Mouse (Mus musculus): ENCODE measurements around the gene Cdyl2. TPM values are rescaled to one million over a fixed set of nuclear protein-coding genes. Genes with fewer than 3 reads are reported as not detected.

Cdyl2 gene
- polyA plus RNA-seq, 1 experiment from 2014 or later: 5.9 TPM

DNA sequence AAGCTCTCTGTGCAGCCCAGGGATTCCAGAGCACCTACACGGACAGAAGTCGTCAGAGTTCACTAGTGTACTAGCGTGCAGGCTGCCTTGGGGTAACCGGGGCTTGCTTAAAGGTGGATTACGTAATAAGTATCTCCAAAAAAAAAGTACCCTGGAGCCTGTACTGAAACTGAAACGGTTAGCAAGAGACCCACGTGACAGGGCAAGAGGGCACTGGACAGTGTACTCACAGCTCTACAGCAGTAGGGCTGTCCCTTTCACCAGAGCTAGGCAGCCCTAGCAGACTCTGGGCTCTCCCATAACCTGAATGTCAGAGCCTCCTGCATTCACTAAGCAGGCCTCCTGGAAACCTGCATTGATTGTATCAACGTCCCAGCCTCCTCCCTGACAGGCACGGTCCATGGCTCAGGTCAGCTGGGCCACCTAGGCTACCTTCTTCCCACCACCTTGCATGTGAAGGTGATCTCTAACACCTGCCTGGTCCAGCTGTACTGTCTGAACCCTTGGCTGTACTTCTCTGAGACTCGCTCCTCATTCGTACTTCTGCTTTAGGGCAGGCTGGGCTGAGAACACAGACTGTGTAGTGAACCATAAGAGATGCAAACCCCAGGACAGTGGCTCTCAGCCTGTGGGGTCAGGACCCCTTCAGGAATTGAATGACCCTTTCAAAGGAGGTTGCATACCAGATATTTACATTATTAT, 151.3 kb downstream of the Cdyl2 start:
- no peak overlapping the region for H3K27ac ChIP-seq (ENCODE audit: low read depth)
- no peaks in the 10 kb centered on the region for H3K4me1 ChIP-seq (replicated peaks; ENCODE audit: control insufficient read depth, insufficient read depth, low read length)
- WGBS: 73% methylated on average over 11 of the region's 11 CpGs
- no peak overlapping the region for H3K4me2 ChIP-seq (ENCODE audit: low read length)
- H3K4me3 ChIP-seq (ENCODE audit: low read depth, low read length): no peak overlapping the region
- H3K9me3 ChIP-seq (ENCODE audit: control insufficient read depth, low read length): no peaks in the 10 kb centered on the region
- no peaks in the 10 kb centered on the region for H3K27me3 ChIP-seq (replicated peaks; ENCODE audit: control insufficient read depth, insufficient read depth, low read length)
- H3K36me3 ChIP-seq (ENCODE audit: control insufficient read depth, insufficient read depth, low read length): no peaks in the 10 kb centered on the region
- DNase-seq (ENCODE audit: low spot score) (no peak), ATAC-seq (replicated peaks; ENCODE audit: low FRiP score, low TSS enrichment, low read depth) (no peak)
- no peak overlapping the region for H3K9ac ChIP-seq (ENCODE audit: low read length)

DNA sequence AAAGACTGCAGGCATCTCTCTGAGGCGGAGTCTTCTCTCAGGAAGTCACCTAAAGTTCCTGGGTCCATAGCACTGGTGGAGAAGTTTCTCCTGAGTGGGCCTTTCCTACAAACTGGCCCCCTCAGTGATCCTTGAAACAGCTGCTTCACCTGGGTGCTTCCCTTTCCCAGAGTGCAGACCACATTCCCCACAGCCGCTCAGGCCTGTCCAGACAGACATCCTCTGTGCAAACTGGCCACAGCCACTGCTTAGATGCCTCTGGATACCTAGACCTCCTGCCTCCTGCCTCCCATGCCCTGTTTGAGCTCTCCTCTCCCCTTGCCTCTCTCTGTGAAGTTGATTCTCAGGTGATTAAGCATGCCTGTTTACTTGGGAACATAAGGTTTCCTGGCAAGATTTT, 156.1 kb downstream of the Cdyl2 start:
- ATAC-seq (replicated peaks; ENCODE audit: low FRiP score, low TSS enrichment, low read depth) (no peak), DNase-seq (ENCODE audit: low spot score) (no peak)
- no peaks in the 10 kb centered on the region for H3K27me3 ChIP-seq (replicated peaks; ENCODE audit: control insufficient read depth, insufficient read depth, low read length)

DNA sequence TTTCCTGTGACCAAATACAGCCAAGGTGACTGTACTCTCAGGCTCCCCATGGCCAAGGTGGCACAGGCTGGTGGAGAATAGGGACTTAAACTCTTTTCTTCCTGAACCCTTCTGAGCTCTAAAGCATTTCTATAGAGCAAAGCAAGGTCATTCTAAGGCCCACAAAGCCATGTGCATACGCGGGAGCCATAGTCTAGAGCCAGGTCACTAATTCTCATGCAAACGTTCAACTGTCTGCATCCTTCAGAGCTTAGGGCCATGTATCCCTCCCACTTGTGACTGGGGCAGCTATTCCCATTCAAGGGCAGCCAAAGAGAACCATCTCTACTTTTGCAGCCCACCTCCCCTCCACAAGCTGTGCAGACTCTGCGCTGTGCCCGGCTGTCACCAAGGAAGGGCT, 159.7 kb downstream of the Cdyl2 start:
- 93% methylated on average over 5 of the region's 5 CpGs for WGBS
- H3K9ac ChIP-seq (ENCODE audit: low read length): no peak overlapping the region
- H3K4me3 ChIP-seq (ENCODE audit: low read depth, low read length): no peak overlapping the region
- H3K36me3 ChIP-seq (ENCODE audit: control insufficient read depth, insufficient read depth, low read length): no peaks in the 10 kb centered on the region
- ATAC-seq (replicated peaks; ENCODE audit: low FRiP score, low TSS enrichment, low read depth): no peak
- H3K27me3 ChIP-seq (replicated peaks; ENCODE audit: control insufficient read depth, insufficient read depth, low read length): no peaks in the 10 kb centered on the region
- H3K4me2 ChIP-seq (ENCODE audit: low read length): no peak overlapping the region
- H3K9me3 ChIP-seq (ENCODE audit: control insufficient read depth, low read length): no peaks in the 10 kb centered on the region
- no peaks in the 10 kb centered on the region for H3K4me1 ChIP-seq (replicated peaks; ENCODE audit: control insufficient read depth, insufficient read depth, low read length)
- H3K27ac ChIP-seq (ENCODE audit: low read depth): no peak overlapping the region
- DNase-seq (ENCODE audit: low spot score): no peak

More for the DNA sequence above, 156.1 kb downstream of the Cdyl2 start:
- Histone ChIP-seq H3K4me2 (ENCODE audit: low read length) (no peak overlapping the region), H3K9me3 (ENCODE audit: control insufficient read depth, low read length) (no peaks in the 10 kb centered on the region), H3K4me1 (replicated peaks; ENCODE audit: control insufficient read depth, insufficient read depth, low read length) (no peaks in the 10 kb centered on the region), H3K36me3 (ENCODE audit: control insufficient read depth, insufficient read depth, low read length) (no peaks in the 10 kb centered on the region), H3K4me3 (ENCODE audit: low read depth, low read length) (no peak overlapping the region), H3K9ac (ENCODE audit: low read length) (no peak overlapping the region), H3K27ac (ENCODE audit: low read depth) (no peak overlapping the region)
- WGBS: 91% methylated on average over 2 of the region's 2 CpGs

DNA sequence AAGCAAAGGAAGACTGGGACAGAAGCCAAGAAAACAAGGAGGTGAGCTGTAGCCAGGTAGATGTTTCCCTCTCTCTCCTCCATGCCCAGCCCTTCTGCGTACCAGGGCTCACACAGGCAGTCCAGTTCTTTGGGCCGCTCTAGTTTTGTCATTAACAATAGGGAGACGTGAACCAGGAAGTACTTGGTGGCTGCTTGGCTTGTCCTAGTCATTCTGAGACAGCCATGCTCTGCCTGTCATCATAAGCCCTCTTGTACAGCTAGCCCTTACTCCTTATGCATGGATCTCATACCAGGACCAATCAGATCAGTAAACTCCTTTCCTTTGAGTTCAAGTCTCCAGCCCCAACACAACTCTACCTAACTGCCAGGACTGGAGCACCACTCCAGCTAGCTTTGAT, 180.0 kb downstream of the Cdyl2 start:
- ATAC-seq (replicated peaks; ENCODE audit: low FRiP score, low TSS enrichment, low read depth): no peak
- no peaks in the 10 kb centered on the region for H3K9me3 ChIP-seq (ENCODE audit: control insufficient read depth, low read length)
- 82% methylated on average over 3 of the region's 3 CpGs for WGBS
- no peak for DNase-seq (ENCODE audit: low spot score)
- no peak overlapping the region for H3K4me2 ChIP-seq (ENCODE audit: low read length)
- no peak overlapping the region for H3K27ac ChIP-seq (ENCODE audit: low read depth)
- no peak overlapping the region for H3K9ac ChIP-seq (ENCODE audit: low read length)
- H3K27me3 ChIP-seq (replicated peaks; ENCODE audit: control insufficient read depth, insufficient read depth, low read length): no peaks in the 10 kb centered on the region
- H3K36me3 ChIP-seq (ENCODE audit: control insufficient read depth, insufficient read depth, low read length): no peaks in the 10 kb centered on the region
- no peak overlapping the region for H3K4me3 ChIP-seq (ENCODE audit: low read depth, low read length)
- no peaks in the 10 kb centered on the region for H3K4me1 ChIP-seq (replicated peaks; ENCODE audit: control insufficient read depth, insufficient read depth, low read length)

DNA sequence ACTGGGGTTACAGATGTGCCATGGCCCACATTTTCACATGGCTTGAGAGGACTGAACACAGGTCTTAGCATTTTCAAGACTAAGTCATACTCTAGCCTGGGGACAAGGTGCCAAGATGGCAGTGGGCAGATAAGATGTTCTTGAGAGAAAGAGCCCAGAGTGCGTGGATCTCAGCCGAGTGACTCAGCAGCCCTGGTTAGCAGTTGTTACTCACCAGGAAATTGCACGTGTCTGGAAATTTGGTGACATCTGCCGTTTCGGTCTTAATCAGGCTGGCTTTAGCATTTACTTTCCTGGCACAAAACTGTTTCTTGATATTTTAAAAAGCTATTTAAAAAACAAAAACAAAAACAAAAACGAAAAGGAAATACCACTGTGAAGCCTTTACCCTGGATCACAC, 180.5 kb downstream of the Cdyl2 start:
- DNase-seq (ENCODE audit: low spot score) (no peak), ATAC-seq (replicated peaks; ENCODE audit: low FRiP score, low TSS enrichment, low read depth) (no peak)
- H3K4me2 ChIP-seq (ENCODE audit: low read length): no peak overlapping the region

DNA sequence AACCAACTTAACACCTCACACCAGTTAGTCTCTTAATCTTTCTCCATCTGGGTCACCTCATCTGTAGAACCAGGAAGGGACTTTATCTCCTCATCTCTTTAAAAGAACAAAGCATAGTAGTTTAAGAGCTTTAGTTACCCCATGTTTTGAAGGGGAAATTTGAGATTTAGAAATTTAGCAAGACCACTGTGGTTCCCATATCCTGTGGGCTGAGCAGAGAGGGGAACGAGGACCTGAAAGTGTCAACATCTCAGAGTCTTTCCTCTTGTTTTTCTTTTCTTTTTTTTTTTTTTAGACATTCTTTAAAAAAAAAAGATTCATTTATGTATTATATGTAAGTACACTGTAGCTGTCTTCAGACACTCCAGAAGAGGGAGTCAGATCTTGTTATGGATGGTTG, 189.4 kb downstream of the Cdyl2 start:
- Histone ChIP-seq H3K27me3 (replicated peaks; ENCODE audit: control insufficient read depth, insufficient read depth, low read length) (no peaks in the 10 kb centered on the region), H3K27ac (ENCODE audit: low read depth) (no peak overlapping the region), H3K4me3 (ENCODE audit: low read depth, low read length) (no peak overlapping the region), H3K4me1 (replicated peaks; ENCODE audit: control insufficient read depth, insufficient read depth, low read length) (no peaks in the 10 kb centered on the region), H3K9me3 (ENCODE audit: control insufficient read depth, low read length) (no peaks in the 10 kb centered on the region), H3K36me3 (ENCODE audit: control insufficient read depth, insufficient read depth, low read length) (no peaks in the 10 kb centered on the region), H3K9ac (ENCODE audit: low read length) (no peak overlapping the region), H3K4me2 (ENCODE audit: low read length) (no peak overlapping the region)
- ATAC-seq (replicated peaks; ENCODE audit: low FRiP score, low TSS enrichment, low read depth): no peak
- WGBS: 72% methylated on average over 1 of the region's 1 CpGs
- DNase-seq (ENCODE audit: low spot score): no peak

More for the DNA sequence above, 180.5 kb downstream of the Cdyl2 start:
- no peaks in the 10 kb centered on the region for H3K27me3 ChIP-seq (replicated peaks; ENCODE audit: control insufficient read depth, insufficient read depth, low read length)
- H3K4me3 ChIP-seq (ENCODE audit: low read depth, low read length): no peak overlapping the region
- no peaks in the 10 kb centered on the region for H3K9me3 ChIP-seq (ENCODE audit: control insufficient read depth, low read length)
- no peak overlapping the region for H3K9ac ChIP-seq (ENCODE audit: low read length)
- WGBS: 87% methylated on average over 6 of the region's 6 CpGs
- no peak overlapping the region for H3K27ac ChIP-seq (ENCODE audit: low read depth)
- no peaks in the 10 kb centered on the region for H3K36me3 ChIP-seq (ENCODE audit: control insufficient read depth, insufficient read depth, low read length)
- H3K4me1 ChIP-seq (replicated peaks; ENCODE audit: control insufficient read depth, insufficient read depth, low read length): no peaks in the 10 kb centered on the region

DNA sequence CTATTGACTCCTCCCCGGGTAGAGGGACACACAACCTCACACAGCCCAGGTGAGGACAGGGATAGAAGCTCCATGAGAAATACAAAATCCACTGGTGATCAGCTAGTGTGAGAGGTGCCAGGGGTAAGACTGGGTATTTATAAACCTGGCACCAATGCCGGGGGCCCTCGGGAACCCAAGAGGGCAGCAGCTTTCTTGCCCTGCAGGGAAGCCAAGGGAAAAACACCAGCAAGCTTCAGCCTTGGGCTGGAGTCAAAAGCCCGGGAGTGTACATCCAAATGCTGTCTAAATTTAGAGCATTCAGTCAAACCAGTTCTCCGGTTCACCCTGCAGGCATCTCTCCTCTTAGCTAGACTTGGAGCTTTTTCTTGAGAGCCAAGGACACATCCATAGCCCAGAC, 189.9 kb downstream of the Cdyl2 start:
- H3K27me3 ChIP-seq (replicated peaks; ENCODE audit: control insufficient read depth, insufficient read depth, low read length): no peaks in the 10 kb centered on the region
- 90% methylated on average over 5 of the region's 5 CpGs for WGBS
- H3K4me1 ChIP-seq (replicated peaks; ENCODE audit: control insufficient read depth, insufficient read depth, low read length): no peaks in the 10 kb centered on the region
- H3K27ac ChIP-seq (ENCODE audit: low read depth): no peak overlapping the region
- no peaks in the 10 kb centered on the region for H3K9me3 ChIP-seq (ENCODE audit: control insufficient read depth, low read length)
- H3K9ac ChIP-seq (ENCODE audit: low read length): no peak overlapping the region
- ATAC-seq (replicated peaks; ENCODE audit: low FRiP score, low TSS enrichment, low read depth): no peak
- no peak for DNase-seq (ENCODE audit: low spot score)
- no peak overlapping the region for H3K4me3 ChIP-seq (ENCODE audit: low read depth, low read length)
- no peak overlapping the region for H3K4me2 ChIP-seq (ENCODE audit: low read length)
- H3K36me3 ChIP-seq (ENCODE audit: control insufficient read depth, insufficient read depth, low read length): no peaks in the 10 kb centered on the region

DNA sequence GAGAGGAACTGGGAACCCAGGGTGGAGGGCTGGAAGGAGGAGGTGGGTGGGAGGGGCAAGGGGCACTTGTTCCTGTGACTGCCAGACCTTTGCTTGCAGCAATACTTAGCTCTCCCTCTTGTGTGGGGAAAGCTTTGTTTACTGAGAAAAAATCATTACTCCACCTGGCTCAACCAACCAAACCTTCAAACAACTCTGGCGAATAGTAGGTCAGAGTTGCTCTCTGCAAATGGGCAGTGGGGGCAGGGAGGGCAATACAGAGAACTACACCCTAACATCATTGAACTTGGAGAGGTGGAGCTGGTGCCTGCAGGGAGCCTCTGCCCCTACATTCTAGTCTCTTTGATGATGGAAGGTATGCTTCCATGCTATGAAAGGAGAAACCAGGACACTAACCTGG, 192.7 kb downstream of the Cdyl2 start:
- ATAC-seq (replicated peaks; ENCODE audit: low FRiP score, low TSS enrichment, low read depth): no peak

DNA sequence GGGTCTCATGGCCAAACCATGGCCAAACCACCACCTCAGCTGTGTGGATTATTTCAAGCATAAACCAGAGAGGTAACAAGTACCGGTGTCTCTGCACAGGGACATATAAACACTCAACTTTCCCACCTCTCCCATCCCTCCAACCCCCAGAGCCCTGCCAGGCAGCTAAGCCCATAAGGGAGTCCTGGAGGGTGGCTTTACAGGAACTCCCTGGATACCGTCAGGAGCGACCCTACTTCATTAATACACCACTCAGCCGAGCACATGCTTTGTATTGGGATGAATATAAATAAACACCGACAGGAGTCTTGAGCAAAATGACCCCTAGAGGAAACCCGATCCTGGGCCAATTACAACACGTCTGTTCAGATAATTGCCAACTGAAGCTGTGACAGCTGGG, 194.0 kb downstream of the Cdyl2 start:
- DNase-seq (ENCODE audit: low spot score): no peak
- H3K4me2 ChIP-seq (ENCODE audit: low read length): no peak overlapping the region
- no peaks in the 10 kb centered on the region for H3K4me1 ChIP-seq (replicated peaks; ENCODE audit: control insufficient read depth, insufficient read depth, low read length)
- no peak overlapping the region for H3K27ac ChIP-seq (ENCODE audit: low read depth)
- no peaks in the 10 kb centered on the region for H3K36me3 ChIP-seq (ENCODE audit: control insufficient read depth, insufficient read depth, low read length)
- 23% methylated on average over 7 of the region's 7 CpGs for WGBS
- H3K27me3 ChIP-seq (replicated peaks; ENCODE audit: control insufficient read depth, insufficient read depth, low read length): no peaks in the 10 kb centered on the region
- no peak overlapping the region for H3K4me3 ChIP-seq (ENCODE audit: low read depth, low read length)
- no peaks in the 10 kb centered on the region for H3K9me3 ChIP-seq (ENCODE audit: control insufficient read depth, low read length)
- H3K9ac ChIP-seq (ENCODE audit: low read length): no peak overlapping the region
- no peak for ATAC-seq (replicated peaks; ENCODE audit: low FRiP score, low TSS enrichment, low read depth)

More for the DNA sequence above, 192.7 kb downstream of the Cdyl2 start:
- no peak for DNase-seq (ENCODE audit: low spot score)
- Histone ChIP-seq H3K9ac (ENCODE audit: low read length) (no peak overlapping the region), H3K27me3 (replicated peaks; ENCODE audit: control insufficient read depth, insufficient read depth, low read length) (no peaks in the 10 kb centered on the region), H3K27ac (ENCODE audit: low read depth) (no peak overlapping the region), H3K4me1 (replicated peaks; ENCODE audit: control insufficient read depth, insufficient read depth, low read length) (no peaks in the 10 kb centered on the region), H3K9me3 (ENCODE audit: control insufficient read depth, low read length) (no peaks in the 10 kb centered on the region), H3K36me3 (ENCODE audit: control insufficient read depth, insufficient read depth, low read length) (no peaks in the 10 kb centered on the region), H3K4me3 (ENCODE audit: low read depth, low read length) (no peak overlapping the region), H3K4me2 (ENCODE audit: low read length) (no peak overlapping the region)
- WGBS: 60% methylated on average over 1 of the region's 1 CpGs
